Mouse (Mus musculus): ENCODE data around the gene Retreg1.

- TF ChIP-seq ZNF384 (IDR thresholded peaks at IDR 0.05; ENCODE audit: low read depth, low read length) (no peak), CTCF (conservative IDR thresholded peaks at IDR 0.05 in 1 of 2, IDR thresholded peaks at IDR 0.05 in 1 of 2; ENCODE audit: low read depth in 2 of 2, low read length in 2 of 2) (no peak), TBP (conservative IDR thresholded peaks at IDR 0.05; ENCODE audit: low read depth, low read length) (no peak), ZC3H11A (IDR thresholded peaks at IDR 0.05; ENCODE audit: low read depth, low read length) (no peak), MXI1 (IDR thresholded peaks at IDR 0.05; ENCODE audit: low read depth, low read length) (no peak), JUND (conservative IDR thresholded peaks at IDR 0.05; ENCODE audit: low read depth, low read length) (no peak), UBTF (IDR thresholded peaks at IDR 0.05; ENCODE audit: low read depth, low read length) (no peak), E2F4 (IDR thresholded peaks at IDR 0.05; ENCODE audit: insufficient replicate concordance, low read depth, low read length) (no peak), NELFE (IDR thresholded peaks at IDR 0.05; ENCODE audit: low read depth, low read length) (no peak), KAT2A (IDR thresholded peaks at IDR 0.05; ENCODE audit: insufficient replicate concordance, low read length) (no peak), CHD2 (IDR thresholded peaks at IDR 0.05; ENCODE audit: low read length) (no peak), MEF2A (IDR thresholded peaks at IDR 0.05; ENCODE audit: borderline replicate concordance, low read depth, low read length) (no peak)
These were observed 48.9 kb upstream of the Retreg1 start for GRCm38 (mm10) chr15:25794123-25794522.
